Mouse (Mus musculus): ENCODE measurements around the gene Tle4.

- no peak for TF ChIP-seq CTCF (IDR thresholded peaks at IDR 0.05; ENCODE audit: low read depth, low read length)
- no peak for TF ChIP-seq POLR2AphosphoS5 (IDR thresholded peaks at IDR 0.05; ENCODE audit: insufficient replicate concordance, low read depth, low read length)
- TF ChIP-seq GATA1 (IDR thresholded peaks at IDR 0.05; ENCODE audit: borderline replicate concordance, low read length) = no peak
- TF ChIP-seq TAL1 (conservative IDR thresholded peaks at IDR 0.05; ENCODE audit: low read depth, low read length) = no peak
- no peak for TF ChIP-seq GATA2 (IDR thresholded peaks at IDR 0.05; ENCODE audit: borderline replicate concordance, low read depth, low read length)
Observed at GRCm38 (mm10) chr19:14568879-14569278, 29.0 kb downstream of the Tle4 start.
